Mouse (Mus musculus): Measurements from ENCODE around the gene Hivep3. TPM values are rescaled to one million over a fixed set of nuclear protein-coding genes. Genes with fewer than 3 reads are reported as not detected.

Hivep3 gene
- polyA plus RNA-seq, 1 experiment from 2014 or later = 3.2 TPM

DNA sequence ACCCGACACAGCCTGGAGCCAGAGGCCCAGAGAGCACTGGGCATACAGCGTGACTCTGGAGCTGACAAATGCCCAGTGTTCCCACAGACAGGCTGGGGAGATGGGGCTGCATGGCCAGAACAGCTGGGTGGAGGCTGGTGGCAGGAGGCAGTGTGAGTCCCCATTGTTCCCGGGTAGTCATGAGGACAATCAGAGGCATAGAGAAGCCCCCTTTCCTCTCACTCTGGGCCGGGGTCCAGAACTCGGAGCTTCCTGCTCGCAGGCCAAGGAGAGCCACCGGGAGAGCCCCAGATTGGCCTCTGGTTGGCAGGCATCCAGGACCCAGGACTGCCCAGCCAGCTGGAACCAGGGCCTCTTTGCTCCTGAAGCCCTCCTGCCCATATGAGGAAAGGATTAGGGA, 204.3 kb downstream of the Hivep3 start:
- Histone ChIP-seq H3K4me1 (0 out of 2 replicates have a peak, but pooled peaks cover 8% of the 10 kb centered on the region), H3K27ac (0 out of 2 replicates have a peak overlapping the region, but pooled peaks have one; percentile 13), H3K27me3 (ENCODE audit: insufficient read depth, poor library complexity, severe bottlenecking) (peaks cover 6% of the 10 kb centered on the region; the same call in 1 of the 2 replicates), H3K4me3 (no peak overlapping the region), H3K36me3 (no peaks in the 10 kb centered on the region), H3K9me3 (no peaks in the 10 kb centered on the region)
- WGBS = 72% methylated on average over 7 of the region's 7 CpGs
- DNase-seq (ENCODE audit: low spot score) = no peak

DNA sequence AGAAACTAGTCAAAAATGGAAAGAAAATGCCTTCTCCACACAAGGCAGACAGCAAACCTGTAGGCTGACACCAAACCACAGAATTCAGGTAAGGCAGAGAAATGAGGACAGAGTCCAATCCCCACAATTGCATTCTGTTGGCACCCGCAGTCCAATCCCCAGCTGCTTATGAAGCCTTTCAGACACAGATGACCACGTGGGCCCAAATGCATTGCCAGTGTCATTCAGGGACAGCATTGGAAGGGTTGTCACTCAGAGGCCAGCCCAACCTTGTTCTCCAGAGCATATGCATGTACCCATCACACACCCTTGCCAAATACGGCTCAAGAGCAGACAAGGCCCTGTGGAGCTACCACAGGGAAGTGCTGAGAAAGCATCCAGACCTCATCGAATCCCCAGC, 204.9 kb downstream of the Hivep3 start:
- Histone ChIP-seq H3K4me1 (0 out of 2 replicates have a peak, but pooled peaks cover 8% of the 10 kb centered on the region), H3K27me3 (ENCODE audit: insufficient read depth, poor library complexity, severe bottlenecking) (peaks cover 6% of the 10 kb centered on the region; the same call in 1 of the 2 replicates), H3K36me3 (no peaks in the 10 kb centered on the region), H3K27ac (no peak overlapping the region), H3K9me3 (no peaks in the 10 kb centered on the region), H3K4me3 (no peak overlapping the region)
- WGBS = 79% methylated on average over 4 of the region's 4 CpGs
- DNase-seq (ENCODE audit: low spot score) = no peak

DNA sequence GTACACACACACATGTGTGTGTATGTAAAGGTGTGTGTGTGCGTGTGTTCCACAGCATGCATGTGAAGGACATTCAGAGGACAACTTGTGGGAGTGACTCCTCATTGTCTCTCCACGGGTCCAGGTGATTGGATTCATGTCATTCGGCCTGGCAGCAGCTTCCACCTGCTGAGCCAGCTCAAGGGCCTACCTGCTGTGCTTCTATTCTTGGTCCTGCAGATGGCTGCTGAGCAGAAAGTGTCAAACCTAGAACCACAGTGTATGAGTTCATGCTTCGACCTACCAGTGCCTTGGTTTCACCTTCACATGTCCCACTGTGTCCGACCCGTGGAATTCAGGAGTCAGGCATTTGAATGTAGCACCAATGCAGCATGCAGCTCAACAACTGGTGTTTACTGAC, 206.2 kb downstream of the Hivep3 start:
- no peak for DNase-seq (ENCODE audit: low spot score)
- Histone ChIP-seq H3K27ac (no peak overlapping the region), H3K4me1 (0 out of 2 replicates have a peak, but pooled peaks cover 8% of the 10 kb centered on the region), H3K9me3 (no peaks in the 10 kb centered on the region), H3K27me3 (ENCODE audit: insufficient read depth, poor library complexity, severe bottlenecking) (peaks cover 6% of the 10 kb centered on the region; the same call in 1 of the 2 replicates), H3K36me3 (no peaks in the 10 kb centered on the region), H3K4me3 (no peak overlapping the region)
- WGBS = 76% methylated on average over 6 of the region's 6 CpGs

DNA sequence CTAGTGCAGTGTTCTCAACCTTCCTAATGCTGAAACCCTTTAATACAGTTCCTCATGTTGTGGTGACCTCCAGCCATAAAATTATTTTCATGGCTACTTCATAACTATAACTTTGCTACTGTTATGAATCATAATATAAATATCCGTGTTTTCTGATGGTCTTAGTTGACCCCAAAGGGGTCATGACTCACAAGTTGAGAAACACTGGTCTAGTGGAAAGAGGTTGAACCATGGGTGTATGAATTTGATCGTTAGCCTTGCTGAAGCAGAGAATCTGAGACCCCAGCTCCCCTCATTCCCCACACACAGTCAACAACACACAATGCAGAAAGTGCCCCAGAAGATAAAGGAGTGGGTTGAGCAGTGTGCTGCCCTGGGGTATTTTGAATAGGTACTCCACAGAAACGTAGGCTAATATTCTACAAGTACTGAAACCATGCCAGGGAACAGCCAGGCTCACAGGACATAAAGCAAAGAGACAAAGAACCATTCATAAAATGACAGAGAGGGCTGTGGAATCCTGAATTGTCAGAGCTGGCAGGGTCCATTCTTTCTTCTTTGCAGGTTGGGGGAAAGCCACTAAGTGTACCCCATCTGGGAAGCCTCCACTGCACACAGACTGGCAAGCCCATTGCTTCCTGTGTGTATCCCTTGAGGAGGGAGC, 212.8 kb downstream of the Hivep3 start:
- Histone ChIP-seq H3K9me3 (no peaks in the 10 kb centered on the region), H3K27ac (no peak overlapping the region), H3K36me3 (no peaks in the 10 kb centered on the region), H3K4me3 (no peak overlapping the region), H3K4me1 (peaks cover 32% of the 10 kb centered on the region), H3K27me3 (ENCODE audit: insufficient read depth, poor library complexity, severe bottlenecking) (0 out of 2 replicates have a peak, but pooled peaks cover 3% of the 10 kb centered on the region)
- DNase-seq (ENCODE audit: low spot score) = no peak
- 73% methylated on average over 3 of the region's 3 CpGs for WGBS

DNA sequence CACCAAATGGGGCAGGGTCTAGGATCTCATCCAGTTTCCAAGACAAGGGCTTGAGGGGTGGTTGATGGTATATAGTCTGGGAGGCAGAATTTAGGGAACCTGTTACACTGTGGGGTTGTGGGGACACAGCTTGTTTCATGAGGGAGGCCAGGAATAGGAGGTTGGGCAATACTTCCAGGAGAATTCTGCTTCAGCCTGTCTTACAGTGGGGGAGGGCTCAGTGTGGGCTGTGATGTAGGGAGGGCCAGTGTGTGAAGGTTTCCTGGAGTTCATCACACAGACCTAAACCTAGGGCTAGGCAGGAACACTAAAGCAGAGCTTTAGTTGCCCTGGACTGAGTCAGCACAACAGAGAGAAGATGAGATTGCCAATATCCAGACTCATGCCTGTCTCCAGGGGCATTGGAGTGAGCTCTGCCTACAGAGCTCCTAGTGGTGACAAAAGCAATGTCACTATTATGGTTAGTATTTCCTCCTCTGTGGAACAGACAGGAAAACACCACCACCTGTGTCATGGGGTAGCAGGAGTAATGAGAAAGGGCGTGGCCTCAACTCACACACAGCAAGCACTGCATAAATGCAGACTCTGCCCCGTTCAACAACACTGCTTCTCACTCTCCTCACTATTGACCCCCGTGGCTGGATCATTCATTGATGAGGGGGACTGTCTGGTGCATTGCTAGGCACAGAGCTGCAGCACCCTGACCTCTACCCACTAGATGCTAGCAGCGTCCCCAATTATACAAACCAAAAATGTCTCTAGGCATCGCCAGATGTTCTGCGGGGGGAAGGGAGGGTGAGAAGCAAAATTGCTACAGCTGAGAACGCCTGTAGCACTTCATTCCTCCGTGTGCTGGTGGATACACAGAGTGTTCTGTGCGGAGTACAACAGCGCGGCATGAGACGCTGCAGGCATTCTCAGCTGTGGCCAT, 213.9 kb downstream of the Hivep3 start:
- Histone ChIP-seq H3K9me3 (no peaks in the 10 kb centered on the region), H3K27ac (no peak overlapping the region), H3K4me1 (peaks cover 32% of the 10 kb centered on the region), H3K4me3 (no peak overlapping the region), H3K27me3 (ENCODE audit: insufficient read depth, poor library complexity, severe bottlenecking) (0 out of 2 replicates have a peak, but pooled peaks cover 3% of the 10 kb centered on the region), H3K36me3 (no peaks in the 10 kb centered on the region)
- no peak for DNase-seq (ENCODE audit: low spot score)
- WGBS = 77% methylated on average over 12 of the region's 12 CpGs

DNA sequence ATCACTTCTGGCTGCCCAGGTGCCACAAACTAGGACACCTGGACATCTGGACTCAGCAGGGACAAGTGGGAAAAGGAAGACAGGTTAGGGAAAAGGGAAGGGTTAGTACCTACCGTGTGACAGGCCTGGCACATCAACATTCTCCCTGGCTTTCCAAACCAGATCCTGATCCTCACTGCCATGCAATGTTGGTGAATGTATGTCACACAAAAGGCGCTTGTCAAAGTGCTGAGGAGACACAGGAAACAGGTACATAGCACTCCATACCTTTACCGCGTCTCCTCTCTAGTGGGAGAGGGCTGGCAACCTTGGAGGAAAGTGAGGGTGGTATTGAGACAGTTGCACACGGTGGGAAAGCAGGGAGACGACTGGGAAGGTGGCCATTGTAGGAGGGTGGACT, 214.8 kb downstream of the Hivep3 start:
- Histone ChIP-seq H3K4me3 (no peak overlapping the region), H3K27ac (peak overlapping the region; percentile 74; the same call in 1 of the 2 replicates), H3K4me1 (peaks cover 32% of the 10 kb centered on the region), H3K9me3 (no peaks in the 10 kb centered on the region), H3K27me3 (ENCODE audit: insufficient read depth, poor library complexity, severe bottlenecking) (0 out of 2 replicates have a peak, but pooled peaks cover 3% of the 10 kb centered on the region), H3K36me3 (no peaks in the 10 kb centered on the region)
- WGBS = 74% methylated on average over 6 of the region's 6 CpGs
- DNase-seq (ENCODE audit: low spot score) = no peak

DNA sequence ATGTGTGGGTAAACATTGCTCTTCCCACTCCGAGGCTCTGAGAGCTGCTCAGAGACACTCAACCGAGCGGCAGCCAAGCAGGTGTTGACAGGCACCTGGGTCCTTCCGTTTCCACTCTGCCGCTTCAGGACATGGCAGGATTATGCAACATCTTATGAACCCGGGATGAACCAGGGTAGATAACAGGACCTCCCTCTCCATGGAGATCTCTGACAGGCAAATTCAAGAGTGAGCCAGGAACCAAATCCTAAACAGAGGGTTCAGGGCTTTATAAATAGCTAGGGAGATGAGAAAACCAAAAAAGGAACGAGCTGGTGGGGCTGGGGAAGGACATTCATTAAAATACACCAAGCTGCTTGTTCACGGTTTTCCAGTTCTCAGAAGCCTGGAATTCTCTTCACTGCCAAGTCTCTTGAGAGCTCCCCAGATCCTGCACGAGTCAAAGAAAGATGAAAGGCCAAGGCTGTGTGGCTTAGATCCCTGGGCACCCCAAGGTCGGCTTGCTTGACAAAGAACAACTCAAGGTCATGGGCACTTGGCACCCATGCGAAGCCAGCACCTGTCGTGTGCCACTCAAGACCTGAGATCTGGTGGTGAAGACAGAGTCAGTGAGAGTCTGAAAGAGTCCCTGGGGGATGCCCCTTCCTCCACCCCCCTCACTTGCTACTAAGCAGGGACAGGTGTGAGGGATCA, 215.5 kb downstream of the Hivep3 start:
- H3K4me3 ChIP-seq = no peak overlapping the region
- H3K27me3 ChIP-seq (ENCODE audit: insufficient read depth, poor library complexity, severe bottlenecking) = 0 out of 2 replicates have a peak, but pooled peaks cover 3% of the 10 kb centered on the region
- WGBS = 49% methylated on average over 12 of the region's 12 CpGs
- peak overlapping the region; percentile 74 for H3K27ac ChIP-seq
- H3K36me3 ChIP-seq = no peaks in the 10 kb centered on the region
- H3K9me3 ChIP-seq = no peaks in the 10 kb centered on the region
- DNase-seq (ENCODE audit: low spot score) = no peak
- H3K4me1 ChIP-seq = peaks cover 32% of the 10 kb centered on the region

DNA sequence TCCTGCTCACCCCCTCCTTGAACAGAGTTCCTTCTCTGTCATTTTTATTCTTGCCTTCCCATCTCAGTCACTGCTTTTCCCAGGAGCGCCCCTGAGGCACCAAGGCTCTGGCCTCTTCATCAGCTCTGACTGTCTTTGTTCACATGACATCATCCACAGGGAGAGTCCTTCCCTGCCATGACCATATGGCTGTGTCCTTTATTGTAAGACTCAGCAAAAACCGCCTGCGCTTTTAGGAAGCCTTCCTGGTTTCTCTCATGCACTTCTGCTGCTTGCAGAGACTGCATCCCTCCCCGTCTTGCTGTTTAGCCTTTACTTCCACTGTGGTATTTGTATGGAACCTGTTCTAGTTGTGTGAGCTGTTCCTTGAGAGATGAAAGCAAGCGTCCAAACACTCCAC, 216.6 kb downstream of the Hivep3 start:
- Histone ChIP-seq H3K27me3 (ENCODE audit: insufficient read depth, poor library complexity, severe bottlenecking) (0 out of 2 replicates have a peak, but pooled peaks cover 3% of the 10 kb centered on the region), H3K9me3 (no peaks in the 10 kb centered on the region), H3K4me3 (no peak overlapping the region), H3K36me3 (no peaks in the 10 kb centered on the region), H3K27ac (no peak overlapping the region), H3K4me1 (peaks cover 32% of the 10 kb centered on the region)
- WGBS = 78% methylated on average over 5 of the region's 5 CpGs
- DNase-seq (ENCODE audit: low spot score) = no peak

DNA sequence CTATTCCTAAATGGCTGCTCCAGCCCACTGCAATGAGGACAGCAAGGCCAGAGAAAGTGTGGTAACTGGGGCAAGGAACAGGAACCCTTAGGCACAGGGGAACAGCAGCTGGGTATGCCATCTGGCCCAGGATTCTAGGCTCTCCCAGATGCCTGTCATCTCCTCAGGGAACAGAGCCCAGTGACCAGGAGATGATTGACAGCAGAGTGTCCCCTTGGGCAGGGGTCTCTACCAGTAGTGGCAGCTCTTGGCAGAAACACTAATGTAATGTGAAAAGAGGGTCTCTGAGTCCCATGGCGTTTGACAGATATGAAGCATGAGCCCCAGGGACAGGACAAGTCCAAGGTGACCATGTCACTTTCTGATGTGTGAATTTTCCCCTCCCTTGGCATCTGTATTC, 217.5 kb downstream of the Hivep3 start:
- 0 out of 2 replicates have a peak, but pooled peaks cover 3% of the 10 kb centered on the region for H3K27me3 ChIP-seq (ENCODE audit: insufficient read depth, poor library complexity, severe bottlenecking)
- H3K27ac ChIP-seq = no peak overlapping the region
- peaks cover 36% of the 10 kb centered on the region for H3K4me1 ChIP-seq
- DNase-seq (ENCODE audit: low spot score) = no peak
- H3K9me3 ChIP-seq = no peaks in the 10 kb centered on the region
- WGBS = 64% methylated on average over 1 of the region's 1 CpGs
- no peaks in the 10 kb centered on the region for H3K36me3 ChIP-seq
- H3K4me3 ChIP-seq = no peak overlapping the region

DNA sequence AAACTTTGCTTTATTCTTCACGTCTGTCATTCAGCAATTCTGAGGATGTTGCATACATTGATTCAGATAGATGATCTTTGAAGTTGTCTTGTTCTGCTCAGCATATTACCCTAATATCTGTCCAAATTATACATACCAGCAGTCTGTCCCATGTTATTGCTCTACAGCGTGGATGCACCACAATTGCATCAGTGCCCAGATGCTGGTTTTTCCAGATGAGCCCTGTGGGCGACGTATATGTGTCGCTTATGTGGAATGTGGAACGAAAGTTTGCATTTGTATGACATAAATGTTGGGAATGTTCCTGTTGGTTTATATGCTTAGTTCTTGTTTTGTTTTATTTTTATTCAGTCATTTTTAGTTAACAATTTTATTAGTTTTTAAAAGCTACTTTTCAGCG, 221.4 kb downstream of the Hivep3 start:
- Histone ChIP-seq H3K9me3 (no peaks in the 10 kb centered on the region), H3K27ac (no peak overlapping the region), H3K4me1 (peaks cover 33% of the 10 kb centered on the region), H3K4me3 (no peak overlapping the region), H3K36me3 (no peaks in the 10 kb centered on the region), H3K27me3 (ENCODE audit: insufficient read depth, poor library complexity, severe bottlenecking) (0 out of 2 replicates have a peak, but pooled peaks cover 3% of the 10 kb centered on the region)
- WGBS = 88% methylated on average over 7 of the region's 7 CpGs
- DNase-seq (ENCODE audit: low spot score) = no peak

DNA sequence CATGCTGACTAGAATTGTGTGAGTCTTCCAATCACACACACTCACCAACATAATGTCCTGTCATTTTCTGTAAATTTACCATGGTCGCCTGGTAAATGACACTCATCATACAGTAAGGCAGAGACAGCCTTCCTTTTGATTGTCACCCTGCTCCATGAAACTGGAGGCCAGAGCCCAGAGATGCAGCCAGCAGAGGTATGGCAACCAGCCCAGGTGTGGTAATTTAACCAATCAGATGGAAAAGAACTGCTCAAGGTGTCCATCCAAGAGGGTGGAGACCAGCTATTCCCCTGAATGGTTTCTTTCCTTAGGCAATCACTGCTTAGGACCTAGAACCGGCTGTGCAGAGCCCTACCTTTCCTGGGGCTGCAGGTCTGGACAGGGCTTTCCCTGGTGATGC, 224.4 kb downstream of the Hivep3 start:
- DNase-seq (ENCODE audit: low spot score) = no peak
- Histone ChIP-seq H3K36me3 (no peaks in the 10 kb centered on the region), H3K9me3 (no peaks in the 10 kb centered on the region), H3K27ac (no peak overlapping the region; the same call in 1 of the 2 replicates), H3K4me3 (no peak overlapping the region), H3K27me3 (ENCODE audit: insufficient read depth, poor library complexity, severe bottlenecking) (no peaks in the 10 kb centered on the region), H3K4me1 (peaks cover 47% of the 10 kb centered on the region)
- 89% methylated on average over 2 of the region's 2 CpGs for WGBS

DNA sequence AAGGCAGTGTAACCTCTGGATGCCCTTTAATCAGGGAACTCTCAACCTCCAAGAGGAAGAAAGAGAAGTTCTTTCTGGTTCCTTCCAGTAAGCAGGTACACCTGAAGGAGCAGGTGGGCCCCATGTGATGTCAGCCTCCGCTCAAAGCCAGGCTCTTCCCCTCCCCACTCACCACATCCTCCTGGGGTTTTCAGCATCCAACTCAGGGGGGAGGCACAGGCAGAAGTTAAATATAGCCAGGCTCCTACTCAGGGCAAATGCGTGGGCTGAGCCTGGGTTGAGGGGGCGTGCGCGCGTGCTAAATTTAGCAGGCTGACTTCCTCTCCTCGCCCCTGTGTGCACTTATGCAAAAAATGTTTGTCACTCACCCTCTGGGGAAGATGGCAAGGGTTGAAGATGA, 225.7 kb downstream of the Hivep3 start:
- Histone ChIP-seq H3K4me3 (no peak overlapping the region), H3K27me3 (ENCODE audit: insufficient read depth, poor library complexity, severe bottlenecking) (no peaks in the 10 kb centered on the region), H3K4me1 (peaks cover 53% of the 10 kb centered on the region), H3K27ac (peak overlapping the region; percentile 86), H3K36me3 (no peaks in the 10 kb centered on the region), H3K9me3 (no peaks in the 10 kb centered on the region)
- WGBS = 42% methylated on average over 7 of the region's 7 CpGs
- DNase-seq (ENCODE audit: low spot score) = peak; percentile 87
